Mouse (Mus musculus) olfactory bulb, adult 2 months (tissue): ENCODE data around the gene Fbn1.

Source experiments
- CTCF ChIP-seq: fragments of 200-500 bp; IDR thresholded peaks from 2 replicates; pipeline ENCODE4 v1.5.1; 2012; ENCODE audit warnings: low read depth, mild to moderate bottlenecking, low read length, moderate library complexity; ENCODE audit not compliant: insufficient read depth
- POLR2A ChIP-seq: fragments of 200-500 bp; IDR thresholded peaks from 2 replicates; pipeline ENCODE4 v1.6.1; 2012; ENCODE audit warnings: mild to moderate bottlenecking, low read depth, low read length, moderate library complexity; ENCODE audit not compliant: insufficient read depth

DNA sequence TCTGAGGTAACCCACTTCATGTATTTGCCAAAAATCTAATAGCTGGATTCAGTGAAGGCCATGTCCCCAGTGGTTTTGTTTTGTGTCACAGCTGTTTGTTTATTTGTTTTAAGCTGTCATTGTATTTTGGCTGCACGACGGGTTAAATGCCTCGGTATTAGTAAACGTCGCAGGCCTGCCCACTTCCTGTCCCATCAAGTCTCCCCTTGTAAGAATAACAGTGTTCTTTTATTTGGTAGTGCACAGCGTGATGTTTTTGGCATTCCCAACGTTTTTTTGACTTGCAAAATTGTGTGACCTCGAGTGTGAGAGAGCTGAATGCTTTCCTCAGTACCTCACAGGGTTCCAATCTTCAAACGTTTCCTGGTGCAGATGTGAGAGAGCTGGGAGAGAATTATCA, 244.0 kb downstream of the Fbn1 start:
- TF ChIP-seq POLR2A (no peak), CTCF (no peak)
